Mouse (Mus musculus): ENCODE measurements around the gene Mogat2.

Mogat2 gene

DNA sequence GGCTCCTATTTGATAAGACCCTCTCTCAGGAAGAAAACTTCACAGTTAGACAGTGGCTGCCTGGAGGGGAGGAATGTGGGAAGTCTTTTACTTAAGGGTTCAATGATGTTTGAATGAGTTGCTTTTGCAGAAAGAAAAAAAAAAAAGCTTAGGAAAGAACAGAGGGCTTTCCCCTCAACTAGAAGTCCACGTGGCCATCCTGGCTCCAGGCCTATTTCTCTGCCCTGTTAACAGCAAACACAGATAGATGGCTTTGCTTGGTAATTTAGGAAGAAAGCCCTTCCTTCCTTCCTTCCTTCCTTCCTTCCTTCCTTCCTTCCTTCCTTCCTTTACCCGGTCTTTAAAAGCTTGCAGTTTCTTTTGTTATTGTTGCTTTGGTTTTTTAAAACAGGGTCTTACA, 3.5 kb downstream of the Mogat2 start:
- DNase-seq = no peak

DNA sequence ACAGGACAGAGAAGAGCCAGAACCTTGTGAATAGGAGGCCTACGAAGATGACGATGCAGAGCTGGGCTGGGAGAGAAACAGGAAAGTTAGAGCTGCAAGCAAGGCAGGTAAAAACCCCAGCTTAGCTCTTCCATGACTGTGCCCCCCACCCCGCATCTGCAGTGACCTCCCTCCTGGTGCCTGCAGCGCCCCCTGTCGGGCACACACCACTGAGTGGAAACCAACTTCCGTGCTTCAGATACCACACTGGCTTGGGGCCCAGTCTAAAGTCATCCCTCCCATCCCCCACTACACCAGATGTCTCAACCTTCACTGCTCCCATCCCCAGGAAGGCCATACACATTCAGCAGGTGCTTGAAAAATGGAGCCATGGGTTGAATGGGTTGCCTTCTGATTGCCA, 5.8 kb downstream of the Mogat2 start:
- no peak for DNase-seq

- no peak for DNase-seq
Observed at GRCm38 (mm10) chr7:99230061-99230747, 8.2 kb downstream of the Mogat2 start.

- no peak for DNase-seq
Observed at GRCm38 (mm10) chr7:99229411-99229810, 9.0 kb downstream of the Mogat2 start.

- no peak for DNase-seq
Observed at GRCm38 (mm10) chr7:99228825-99229224, 9.6 kb downstream of the Mogat2 start.

GRCm38 (mm10) chr7:99227267-99227666, 11.2 kb downstream of the Mogat2 start:
- DNase-seq = no peak

DNA sequence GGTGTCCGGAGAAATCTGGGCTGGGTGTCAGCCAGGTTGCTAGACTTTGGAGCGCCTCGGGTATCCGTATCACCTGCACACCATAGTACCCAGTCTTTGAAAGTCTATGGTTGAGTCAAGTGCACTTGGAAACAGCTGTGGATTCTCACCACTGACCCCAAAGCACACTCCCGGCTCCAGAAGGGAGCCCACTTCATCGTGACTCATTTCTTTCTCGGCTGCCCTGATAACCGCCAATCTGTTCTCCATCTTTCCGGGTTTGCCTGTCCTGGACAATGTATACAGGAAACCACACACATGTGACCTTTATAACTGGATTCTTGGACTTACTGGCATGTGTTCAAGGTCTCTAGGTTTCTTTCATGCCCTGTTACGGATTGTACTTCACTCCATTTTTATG, 11.8 kb downstream of the Mogat2 start:
- no peak for DNase-seq

DNA sequence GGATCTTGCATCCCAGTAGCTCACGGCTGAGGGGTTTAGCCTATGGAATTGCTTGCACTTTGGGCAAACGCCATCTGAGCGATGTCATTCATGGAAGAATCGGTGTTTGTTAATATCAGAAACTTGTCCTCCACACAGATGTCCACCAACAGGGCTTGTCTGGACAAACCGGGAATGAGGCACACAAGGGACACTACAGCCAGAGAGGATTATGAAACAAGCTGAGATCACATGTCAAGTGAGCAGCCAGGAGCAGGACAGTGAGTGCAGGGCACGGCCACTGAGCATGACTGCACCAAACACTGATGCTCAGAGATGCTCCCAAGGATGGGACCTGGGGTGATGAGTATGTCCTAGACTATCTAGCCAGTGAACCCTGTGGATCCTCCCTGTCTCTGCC, 13.0 kb downstream of the Mogat2 start:
- no peak for DNase-seq

- no peak for DNase-seq
Observed at GRCm38 (mm10) chr7:99224648-99225190, 13.7 kb downstream of the Mogat2 start.

- DNase-seq = no peak
Observed at GRCm38 (mm10) chr7:99224225-99224624, 14.2 kb downstream of the Mogat2 start.

- DNase-seq = no peak
Observed at GRCm38 (mm10) chr7:99217338-99218074, 20.9 kb downstream of the Mogat2 start.

- no peak for DNase-seq
Observed at GRCm38 (mm10) chr7:99215347-99215855, 23.0 kb downstream of the Mogat2 start.

- no peak for DNase-seq
Observed at GRCm38 (mm10) chr7:99214621-99215185, 23.7 kb downstream of the Mogat2 start.

GRCm38 (mm10) chr7:99213686-99214085, 24.7 kb downstream of the Mogat2 start:
- no peak for DNase-seq

- DNase-seq = no peak
Observed at GRCm38 (mm10) chr7:99213056-99213455, 25.4 kb downstream of the Mogat2 start.

DNA sequence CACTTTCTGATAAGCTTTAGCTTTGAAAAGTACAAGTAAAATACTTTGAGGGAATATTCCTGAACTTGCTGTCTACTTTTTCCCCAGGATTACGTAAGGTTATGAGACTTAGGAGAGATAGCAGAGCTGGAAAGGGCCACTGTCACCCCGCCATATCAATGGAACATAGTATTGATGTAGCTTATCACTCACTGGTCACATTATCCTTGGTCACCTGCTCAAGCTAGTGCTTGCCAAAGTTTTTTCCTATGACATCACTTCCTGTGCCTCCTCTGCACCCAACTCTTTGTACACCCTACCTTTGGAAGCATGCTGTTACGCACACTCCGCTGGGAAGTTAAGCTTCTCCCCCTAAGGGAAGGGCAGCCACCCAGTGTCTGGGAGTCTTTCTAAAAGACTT, 29.7 kb downstream of the Mogat2 start:
- no peak for DNase-seq

DNA sequence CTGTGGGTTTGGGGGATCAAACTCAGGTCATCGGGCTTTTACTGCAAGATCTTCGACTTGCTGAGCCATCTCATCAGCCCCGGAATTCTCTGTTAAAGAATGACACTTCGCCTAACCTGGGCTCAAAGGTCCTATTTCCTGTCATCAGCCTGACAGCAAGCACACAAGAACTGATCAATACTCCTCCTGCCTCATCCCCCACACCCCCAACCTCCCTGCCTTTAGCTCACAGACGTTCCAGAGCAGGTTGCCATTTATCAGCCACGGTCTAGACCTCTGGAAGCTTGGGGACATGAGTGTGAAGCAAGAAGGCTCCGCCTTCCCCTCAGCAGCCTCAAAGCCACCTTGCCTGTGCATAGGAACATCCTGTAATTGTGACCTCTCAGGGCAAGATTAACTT, 32.1 kb downstream of the Mogat2 start:
- DNase-seq = no peak

GRCm38 (mm10) chr7:99202163-99202562, 36.3 kb downstream of the Mogat2 start:
- no peak for DNase-seq

- no peak for DNase-seq
Observed at GRCm38 (mm10) chr7:99200290-99200689, 38.1 kb downstream of the Mogat2 start.

DNA sequence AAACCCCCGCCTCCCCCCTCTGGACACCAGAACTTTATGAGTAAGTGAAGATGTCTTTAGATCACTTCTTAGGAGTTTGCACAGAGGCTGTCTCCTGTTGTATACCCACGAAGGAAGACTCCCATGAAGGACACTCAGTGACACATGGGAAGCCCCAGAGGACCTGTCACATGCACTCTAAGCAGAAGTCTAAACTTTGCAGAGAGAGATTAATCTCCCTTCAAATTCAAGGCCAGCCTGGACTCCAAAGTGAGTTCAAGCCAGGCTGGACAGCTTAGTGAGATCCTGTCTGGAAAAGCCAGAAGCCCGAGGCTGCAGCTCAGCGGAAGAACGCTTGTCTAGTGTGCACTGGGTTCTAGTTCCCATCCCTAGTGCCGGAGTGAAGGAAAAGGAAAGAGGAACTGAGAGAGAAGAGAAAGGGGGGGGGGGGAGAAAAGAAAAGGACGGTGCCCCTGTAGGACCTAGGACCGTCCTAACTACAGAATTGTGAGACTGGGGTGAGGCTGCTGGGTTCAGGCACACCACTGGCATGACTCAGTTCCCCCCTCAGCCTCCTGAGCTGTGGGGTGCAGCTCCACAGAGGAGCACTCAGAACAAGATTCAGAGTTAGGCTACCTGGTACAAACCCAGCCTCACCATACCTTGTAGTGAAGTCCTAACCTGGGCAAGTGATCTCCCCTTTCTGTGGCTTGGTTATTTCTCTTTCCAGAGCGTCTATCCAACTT, 38.8 kb downstream of the Mogat2 start:
- no peak for DNase-seq

DNA sequence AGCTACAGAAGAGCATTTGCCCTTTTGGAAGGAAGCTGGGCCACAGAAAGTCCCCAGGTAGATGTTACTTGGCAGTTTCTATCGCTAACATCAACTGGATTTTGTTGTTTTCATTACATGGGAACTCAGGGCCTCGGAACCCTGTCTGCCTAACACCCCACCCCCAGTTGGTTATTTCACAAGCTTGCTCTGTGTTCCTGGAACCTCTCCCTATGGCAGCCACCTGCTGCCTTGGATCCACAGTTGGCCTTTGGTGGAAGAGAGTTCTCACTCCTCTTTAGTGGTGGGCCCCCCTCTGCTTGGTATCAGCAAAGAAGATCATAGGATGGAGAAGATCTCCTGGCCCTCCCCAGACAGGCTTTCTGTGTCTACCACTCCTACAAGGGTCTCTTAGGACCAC, 39.6 kb downstream of the Mogat2 start:
- no peak for DNase-seq

DNA sequence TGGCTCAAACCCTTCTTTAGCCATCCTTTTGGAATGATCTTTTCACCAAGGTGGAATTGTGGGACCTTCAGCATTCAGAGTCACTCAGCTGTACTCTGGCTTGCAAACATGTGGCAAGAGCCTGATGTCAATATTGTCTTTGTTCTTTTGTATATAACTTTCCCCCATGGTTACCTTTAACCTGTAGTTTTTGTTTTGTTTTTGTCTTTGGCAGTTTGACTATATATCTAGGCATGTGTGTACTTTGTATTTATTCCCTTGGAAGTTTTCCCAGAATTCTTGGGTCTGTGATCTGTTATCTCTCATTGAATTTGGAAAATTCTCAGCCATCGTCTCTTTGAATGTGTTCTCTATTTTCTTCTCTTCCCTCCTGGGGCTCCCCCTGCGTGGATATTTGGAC, 43.9 kb downstream of the Mogat2 start:
- no peak for DNase-seq

GRCm38 (mm10) chr7:99193926-99194325, 44.5 kb downstream of the Mogat2 start:
- DNase-seq = no peak
